Mouse (Mus musculus) MEL (cell line): Measurements from ENCODE around the gene Pigq.

Experiments
- CTCF ChIP-seq, 3 experiments: IDR thresholded peaks in 2 of 3; conservative IDR thresholded peaks in 1 of 3; 2 replicates each; pipeline ENCODE4 v1.5.1; 2011 to 2012; ENCODE audit warnings: low read length in 3 of 3, low read depth in 2 of 3, mild to moderate bottlenecking in 2 of 3, improper control_type of control experiment in 1 of 3, inconsistent platforms in 1 of 3, mixed read lengths in 1 of 3, moderate library complexity in 1 of 3; ENCODE audit not compliant: control insufficient read depth in 1 of 3, insufficient read depth in 1 of 3, poor library complexity in 1 of 3, severe bottlenecking in 1 of 3
- POLR2A ChIP-seq, 2 experiments: IDR thresholded peaks; 2 replicates each; pipeline ENCODE4 v1.6.1; 2011 to 2012; ENCODE audit warnings: low read length in 2 of 2, mild to moderate bottlenecking in 2 of 2, control low read depth in 1 of 2, improper control_type of control experiment in 1 of 2, low read depth in 1 of 2, moderate library complexity in 1 of 2; ENCODE audit not compliant: control insufficient read depth in 1 of 2, insufficient read depth in 1 of 2, poor library complexity in 1 of 2
- USF1 ChIP-seq: IDR thresholded peaks from 2 replicates; pipeline ENCODE4 v1.6.1; 2014; ENCODE audit warnings: low read depth, mild to moderate bottlenecking, inconsistent platforms, low read length, improper control_type of control experiment, moderate library complexity
- ZKSCAN1 ChIP-seq: IDR thresholded peaks from 2 replicates; pipeline ENCODE4 v1.6.1; 2012; ENCODE audit warnings: low read depth, mild to moderate bottlenecking, inconsistent platforms, low read length, improper control_type of control experiment, moderate library complexity

- TF ChIP-seq CTCF (IDR thresholded peaks at IDR 0.05 in 2 of 3, conservative IDR thresholded peaks at IDR 0.05 in 1 of 3; ENCODE audit: control insufficient read depth in 1 of 3, insufficient read depth in 1 of 3, low read depth in 2 of 3, low read length in 3 of 3, poor library complexity in 1 of 3, severe bottlenecking in 1 of 3) = no peak
- TF ChIP-seq ZKSCAN1 = no peak
- TF ChIP-seq POLR2A (IDR thresholded peaks at IDR 0.05; ENCODE audit: control insufficient read depth in 1 of 2, insufficient read depth in 1 of 2, low read depth in 1 of 2, low read length in 2 of 2, poor library complexity in 1 of 2) = no peak
- TF ChIP-seq USF1 = no peak
Observed at GRCm38 (mm10) chr17:25943769-25944168, 967 bp downstream of the Pigq start.
